Mouse (Mus musculus) G1E (cell line): ENCODE measurements around the gene Slc35g2. TPM values are rescaled to one million over a fixed set of nuclear protein-coding genes. Genes with fewer than 3 reads are reported as not detected.

Source experiments
- ATAC-seq: 2 replicates; pipeline ENCODE4 v1.8.0; 2016; ENCODE audit warnings: mild to moderate bottlenecking; ENCODE audit not compliant: insufficient number of reproducible peaks, poor library complexity, low FRiP score, severe bottlenecking; ENCODE audit errors: extremely low read depth
- DNase-seq: peaks from one replicate; pipeline ENCODE4 v3.0.0; 2012; ENCODE audit warnings: low spot score
- H3K27me3 ChIP-seq: 2 replicates; pipeline ENCODE4 v1.6.1; 2012; ENCODE audit warnings: mild to moderate bottlenecking, low read length, inconsistent platforms; ENCODE audit not compliant: insufficient read depth
- H3K36me3 ChIP-seq: replicated peaks from 2 replicates; pipeline ENCODE3; 2012; ENCODE audit warnings: mild to moderate bottlenecking, inconsistent platforms
- H3K4me1 ChIP-seq: 2 replicates; pipeline ENCODE4 v1.6.1; 2012; ENCODE audit warnings: low read depth, low read length, inconsistent platforms, mixed read lengths; ENCODE audit not compliant: insufficient read depth
- H3K4me3 ChIP-seq: 2 replicates; pipeline ENCODE4 v1.5.1; 2012; ENCODE audit warnings: low read depth, mild to moderate bottlenecking, inconsistent platforms, low read length, moderate library complexity, mixed read lengths
- H3K9me3 ChIP-seq: replicated peaks from 2 replicates; pipeline ENCODE4 v1.6.1; 2012; ENCODE audit warnings: inconsistent platforms
- CTCF ChIP-seq: IDR thresholded peaks from 2 replicates; pipeline ENCODE4 v1.5.1; 2012; ENCODE audit warnings: low read depth, low read length, inconsistent platforms, mixed read lengths
- GATA1 ChIP-seq: IDR thresholded peaks from 2 replicates; pipeline ENCODE4 v1.6.1; 2012; ENCODE audit warnings: borderline replicate concordance, low read length, inconsistent platforms, mixed read lengths
- GATA2 ChIP-seq: IDR thresholded peaks from 2 replicates; pipeline ENCODE4 v1.6.1; 2012; ENCODE audit warnings: low read depth, low read length, inconsistent platforms, borderline replicate concordance
- POLR2AphosphoS5 ChIP-seq: IDR thresholded peaks from 2 replicates; pipeline ENCODE4 v1.6.1; 2012; ENCODE audit warnings: low read depth, low read length, inconsistent platforms; ENCODE audit not compliant: insufficient replicate concordance
- TAL1 ChIP-seq: conservative IDR thresholded peaks from 2 replicates; pipeline ENCODE4 v1.6.1; 2012; ENCODE audit warnings: low read depth, low read length, inconsistent platforms, mixed read lengths
- polyA plus RNA-seq: library from polyadenylated mRNA; stranded (reverse); fragments of >175 nt; gene quantifications from 2 replicates; pipeline ENCODE4 v1.2.3, GENCODE M21; 2012
- total RNA-seq, 2 experiments: library from RNA; stranded (forward) in 1 of 2; stranded (reverse) in 1 of 2; fragments of 200-1000 nt in 1 of 2; fragments of >200 nt in 1 of 2; fragmentation: Nextera tagmentation in 1 of 2; gene quantifications; 2 replicates each; pipeline ENCODE4 v1.2.3; 2014 to 2017

Slc35g2 gene
- total and polyA plus RNA-seq, 3 experiments, result 0.05 TPM; not detected in 2

GRCm38 (mm10) chr9:100582883-100583575, 12.1 kb upstream of the Slc35g2 start:
- TF ChIP-seq CTCF (no peak), GATA1 (no peak), POLR2AphosphoS5 (no peak), GATA2 (no peak), TAL1 (peak; percentile 40)
- DNase-seq (peak; percentile 10), ATAC-seq (peak; percentile 93)

GRCm38 (mm10) chr9:100581543-100582492, 10.9 kb upstream of the Slc35g2 start:
- Histone ChIP-seq H3K36me3 (no peaks in the 10 kb centered on the region), H3K27me3 (0 out of 2 replicates have a peak, but pooled peaks cover 5% of the 10 kb centered on the region), H3K4me1 (peaks cover 34% of the 10 kb centered on the region), H3K4me3 (no peak overlapping the region), H3K9me3 (no peaks in the 10 kb centered on the region)
- no peak for ATAC-seq
- no peak for TF ChIP-seq POLR2AphosphoS5
- TF ChIP-seq GATA2, result no peak
- TF ChIP-seq CTCF, result no peak
- no peak for TF ChIP-seq GATA1
- no peak for TF ChIP-seq TAL1
- no peak for DNase-seq

More at GRCm38 (mm10) chr9:100582883-100583575, 12.1 kb upstream of the Slc35g2 start:
- H3K4me1 ChIP-seq, result peaks cover 30% of the 10 kb centered on the region
- H3K4me3 ChIP-seq, result peak overlapping the region; percentile 26; the same call in 1 of the 2 replicates
- 0 out of 2 replicates have a peak, but pooled peaks cover 5% of the 10 kb centered on the region for H3K27me3 ChIP-seq
- no peaks in the 10 kb centered on the region for H3K36me3 ChIP-seq
- no peaks in the 10 kb centered on the region for H3K9me3 ChIP-seq

- Histone ChIP-seq H3K27me3 (0 out of 2 replicates have a peak, but pooled peaks cover 5% of the 10 kb centered on the region), H3K4me3 (no peak overlapping the region), H3K36me3 (no peaks in the 10 kb centered on the region), H3K4me1 (peaks cover 30% of the 10 kb centered on the region), H3K9me3 (no peaks in the 10 kb centered on the region)
- DNase-seq (no peak), ATAC-seq (no peak)
- TF ChIP-seq CTCF, result no peak
- TF ChIP-seq TAL1, result no peak
- no peak for TF ChIP-seq POLR2AphosphoS5
- TF ChIP-seq GATA2, result no peak
- TF ChIP-seq GATA1, result no peak
These were observed 9.4 kb upstream of the Slc35g2 start for GRCm38 (mm10) chr9:100580196-100580740.

- peaks cover 3% of the 10 kb centered on the region; the same call in 1 of the 2 replicates for H3K4me1 ChIP-seq
- peaks cover 7% of the 10 kb centered on the region; the same call in 1 of the 2 replicates for H3K27me3 ChIP-seq
- TF ChIP-seq TAL1 (no peak), CTCF (no peak), GATA2 (no peak), POLR2AphosphoS5 (no peak), GATA1 (no peak)
These were observed 3.1 kb upstream of the Slc35g2 start for GRCm38 (mm10) chr9:100573942-100574341.

GRCm38 (mm10) chr9:100573300-100573699, 2.4 kb upstream of the Slc35g2 start:
- H3K9me3 ChIP-seq, result peaks cover 7% of the 10 kb centered on the region
- ATAC-seq, result no peak
- no peak overlapping the region for H3K4me3 ChIP-seq

More at GRCm38 (mm10) chr9:100573942-100574341, 3.1 kb upstream of the Slc35g2 start:
- Histone ChIP-seq H3K9me3 (peaks cover 7% of the 10 kb centered on the region), H3K36me3 (no peaks in the 10 kb centered on the region), H3K4me3 (no peak overlapping the region)
- no peak for ATAC-seq
- no peak for DNase-seq

GRCm38 (mm10) chr9:100571511-100571910, 621 bp upstream of the Slc35g2 start:
- H3K27me3 ChIP-seq, result peaks cover 6% of the 10 kb centered on the region
- TF ChIP-seq GATA2, result no peak
- DNase-seq, result no peak

More at GRCm38 (mm10) chr9:100573300-100573699, 2.4 kb upstream of the Slc35g2 start:
- Histone ChIP-seq H3K36me3 (no peaks in the 10 kb centered on the region), H3K4me1 (peaks cover 3% of the 10 kb centered on the region; the same call in 1 of the 2 replicates), H3K27me3 (peaks cover 5% of the 10 kb centered on the region; the same call in 1 of the 2 replicates)
- no peak for DNase-seq
- no peak for TF ChIP-seq GATA2
- TF ChIP-seq CTCF, result no peak
- TF ChIP-seq GATA1, result no peak
- TF ChIP-seq POLR2AphosphoS5, result no peak
- no peak for TF ChIP-seq TAL1

More at GRCm38 (mm10) chr9:100571511-100571910, 621 bp upstream of the Slc35g2 start:
- Histone ChIP-seq H3K36me3 (no peaks in the 10 kb centered on the region), H3K4me1 (no peaks in the 10 kb centered on the region), H3K4me3 (no peak overlapping the region), H3K9me3 (peaks cover 7% of the 10 kb centered on the region)
- no peak for ATAC-seq
